Mouse (Mus musculus): Measurements from ENCODE around the gene Klf2.

The Klf2 gene

DNA sequence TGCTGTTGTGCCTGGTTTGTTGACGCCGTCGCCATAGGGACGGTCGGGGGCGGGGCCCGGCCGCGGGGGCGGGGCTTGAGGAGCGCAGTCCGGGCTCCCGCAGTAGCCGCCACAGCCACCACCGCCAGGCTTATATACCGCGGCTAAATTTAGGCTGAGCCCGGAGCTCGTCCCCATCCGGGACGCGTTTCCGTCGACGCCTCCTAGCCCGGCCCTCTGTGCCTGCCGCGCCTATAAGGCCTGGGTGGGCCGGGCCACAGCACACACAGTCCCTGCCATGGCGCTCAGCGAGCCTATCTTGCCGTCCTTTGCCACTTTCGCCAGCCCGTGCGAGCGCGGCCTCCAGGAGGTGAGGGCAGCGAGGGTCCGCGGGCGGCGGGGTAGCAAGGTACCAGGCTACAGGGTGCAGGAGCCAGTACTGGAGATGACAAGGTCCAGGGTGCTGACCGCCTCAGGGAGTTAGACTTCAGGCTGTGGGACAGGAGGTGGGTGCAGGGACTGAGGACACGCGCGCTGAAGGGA is at the start of gene Klf2:
TSS of gene Klf2 (plus strand) at position 233 of the 522 bp plus-strand sequence.
- in situ Hi-C loops (cut with MboI; ENCODE audit: low sequenced_read_pairs): no loop called here

GRCm38 (mm10) chr8:72270606-72271005 is 48.2 kb upstream of the Klf2 start:
- in situ Hi-C loops (cut with MboI; ENCODE audit: low sequenced_read_pairs): no loop called here

- in situ Hi-C loops (cut with MboI; ENCODE audit: low sequenced_read_pairs): no loop called here
Measured at GRCm38 (mm10) chr8:72271051-72271660, 47.7 kb upstream of the Klf2 start.

- in situ Hi-C loops (cut with MboI; ENCODE audit: low sequenced_read_pairs): no loop called here
Measured at GRCm38 (mm10) chr8:72271691-72272090, 47.1 kb upstream of the Klf2 start.

DNA sequence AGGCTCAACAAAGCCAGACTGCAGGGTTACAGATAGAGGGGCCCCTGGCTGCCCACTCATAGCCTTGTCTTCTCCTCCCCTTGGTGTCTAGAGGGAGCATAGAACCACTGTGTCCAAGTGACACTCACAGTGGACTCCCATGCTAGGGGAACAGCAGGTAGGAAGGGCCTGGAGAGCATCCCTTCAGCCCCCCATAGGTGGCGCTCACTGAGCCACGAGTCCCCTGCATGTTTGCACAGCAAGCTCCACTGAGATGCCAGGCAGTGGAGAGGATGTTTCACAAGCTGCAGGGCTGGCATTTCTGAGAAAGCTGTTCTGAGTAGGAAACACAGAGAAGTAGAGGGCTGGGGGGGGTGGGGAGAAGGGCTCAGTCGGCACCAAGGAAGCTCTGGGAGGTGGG is 46.5 kb upstream of the Klf2 start:
- in situ Hi-C loops (cut with MboI; ENCODE audit: low sequenced_read_pairs): no loop called here

DNA sequence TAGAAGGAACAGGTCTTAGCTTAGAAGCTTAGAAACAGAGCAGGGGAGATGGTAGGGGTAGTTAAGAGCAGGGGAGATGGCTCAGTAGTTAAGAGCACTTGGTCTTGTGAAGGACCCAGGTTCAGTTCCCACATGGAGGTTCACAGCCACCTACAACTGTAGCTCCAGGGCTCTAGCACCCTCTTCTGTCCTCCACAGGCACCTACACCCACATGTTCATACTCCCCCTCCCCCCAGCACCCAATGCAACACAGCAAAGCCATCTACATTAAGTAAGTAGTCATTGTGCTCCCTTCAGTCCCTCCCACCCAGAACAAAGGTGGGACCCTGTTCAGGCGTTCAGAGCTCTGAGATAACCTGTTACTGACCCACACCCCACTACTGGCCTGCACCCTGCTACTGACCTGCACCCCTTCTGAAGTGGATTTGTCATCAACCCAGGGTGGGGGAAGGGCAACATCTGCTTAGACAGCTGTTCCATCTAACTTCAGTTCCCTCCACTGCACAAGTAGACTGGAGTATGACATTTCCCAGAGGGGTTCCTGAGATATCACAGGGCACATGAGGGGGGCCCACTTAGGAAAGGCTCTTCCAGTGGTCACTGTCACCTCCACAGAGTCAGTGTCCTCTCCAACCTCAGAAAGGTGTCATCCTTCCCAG is 45.6 kb upstream of the Klf2 start:
- in situ Hi-C loops (cut with MboI; ENCODE audit: low sequenced_read_pairs): no loop called here

- in situ Hi-C loops (cut with MboI; ENCODE audit: low sequenced_read_pairs): no loop called here
Measured at GRCm38 (mm10) chr8:72273807-72274206, 45.0 kb upstream of the Klf2 start.

DNA sequence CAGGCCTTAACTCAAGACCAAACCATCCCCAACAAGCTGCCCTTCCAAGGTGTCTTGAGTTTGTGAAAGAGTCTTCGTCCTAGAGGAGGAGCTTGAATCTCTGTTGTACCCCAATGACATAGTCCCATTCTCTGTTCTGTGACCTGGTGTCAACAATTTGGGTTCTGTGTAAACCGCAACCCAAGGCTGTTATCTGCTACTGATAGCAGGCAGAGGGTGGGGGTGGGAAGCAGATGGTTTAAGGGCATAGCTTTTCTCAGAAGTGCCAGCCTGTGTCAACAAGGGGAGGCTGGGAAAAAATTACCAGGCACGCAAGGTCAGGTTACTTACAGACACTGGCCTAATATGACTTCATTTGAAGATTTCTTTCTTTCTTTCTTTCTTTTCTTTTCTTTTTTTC is 41.6 kb upstream of the Klf2 start:
- in situ Hi-C loops (cut with MboI; ENCODE audit: low sequenced_read_pairs): no loop called here

GRCm38 (mm10) chr8:72279151-72279550 is 39.7 kb upstream of the Klf2 start:
- in situ Hi-C loops (cut with MboI; ENCODE audit: low sequenced_read_pairs): no loop called here

DNA sequence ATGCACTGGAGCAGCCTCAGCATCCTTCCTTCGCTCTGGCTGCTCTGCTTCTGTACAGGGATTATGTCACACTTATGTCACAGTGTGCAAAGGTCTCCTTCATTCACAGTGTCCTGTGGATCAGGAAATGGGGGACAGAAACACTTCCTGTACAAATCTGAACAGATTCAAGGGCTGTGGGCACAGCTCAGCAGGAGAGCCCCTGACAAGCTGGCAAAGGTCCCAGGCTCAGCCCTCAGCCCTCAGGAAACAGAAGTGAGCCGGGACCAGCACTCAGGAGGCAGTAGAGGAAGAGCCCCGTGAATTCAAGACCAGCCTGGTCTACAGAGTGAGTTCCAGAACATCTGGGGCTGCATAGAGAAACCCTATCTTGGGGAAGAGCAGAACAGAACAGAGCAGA is 37.2 kb upstream of the Klf2 start:
- in situ Hi-C loops (cut with MboI; ENCODE audit: low sequenced_read_pairs): no loop called here

DNA sequence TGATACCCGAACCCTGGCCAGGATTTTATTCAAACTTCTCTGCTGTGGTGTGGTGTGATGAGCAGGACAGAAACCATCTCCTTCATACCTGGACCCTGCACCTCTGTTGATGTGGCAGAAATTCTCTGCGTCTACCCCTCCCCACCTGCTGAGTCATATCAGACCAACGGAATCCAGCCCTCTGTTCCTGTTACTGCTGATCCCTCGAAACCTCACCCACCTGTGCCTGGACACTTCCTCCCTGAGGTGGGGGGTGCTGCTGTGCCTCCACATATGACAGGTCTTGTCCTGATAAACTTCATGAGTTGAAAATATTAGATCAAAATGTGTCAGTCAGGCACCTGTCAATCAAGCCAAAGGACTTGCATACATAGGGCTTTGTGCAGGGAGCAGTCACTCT is 33.5 kb upstream of the Klf2 start:
- in situ Hi-C loops (cut with MboI; ENCODE audit: low sequenced_read_pairs): no loop called here

DNA sequence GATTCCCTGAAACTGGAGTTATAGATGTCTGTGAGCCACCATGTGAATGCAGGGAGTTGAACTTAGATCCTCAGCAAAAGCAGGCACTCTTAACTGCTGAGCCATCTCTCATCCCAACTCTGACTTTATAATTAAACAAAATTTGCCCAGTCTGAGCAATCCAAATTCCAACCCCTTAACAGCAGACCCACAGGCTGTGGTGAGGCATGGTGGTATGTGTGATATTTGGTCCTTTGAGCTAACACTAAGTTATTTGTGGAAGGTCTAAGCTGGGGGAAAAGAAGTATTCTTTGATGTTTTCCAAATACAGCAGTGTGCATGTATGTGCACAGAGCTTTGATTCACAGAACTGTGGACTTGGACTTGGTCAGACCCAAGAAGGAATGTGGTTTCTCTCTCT is 29.8 kb upstream of the Klf2 start:
- in situ Hi-C loops (cut with MboI; ENCODE audit: low sequenced_read_pairs): no loop called here

GRCm38 (mm10) chr8:72291104-72291503 is 27.7 kb upstream of the Klf2 start:
- in situ Hi-C loops (cut with MboI; ENCODE audit: low sequenced_read_pairs): no loop called here

DNA sequence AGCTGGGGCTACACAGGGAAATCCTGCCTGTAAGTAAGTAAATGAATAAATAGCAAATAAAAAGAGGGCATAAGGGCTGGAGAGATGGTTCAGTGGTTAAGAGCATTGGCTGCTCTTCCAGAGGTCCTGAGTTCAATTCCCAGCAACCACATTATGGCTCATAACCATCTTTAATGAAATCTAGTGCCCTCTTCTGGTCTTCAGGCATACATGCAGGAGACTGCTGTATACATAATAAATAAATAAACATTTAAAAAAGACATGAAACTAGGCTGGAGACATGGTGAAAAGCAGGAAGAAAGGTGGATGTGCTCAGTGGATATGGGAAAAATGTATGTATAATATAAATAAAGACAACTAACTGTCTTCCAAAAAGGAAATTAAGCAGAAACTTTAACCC is 25.5 kb upstream of the Klf2 start:
- in situ Hi-C loops (cut with MboI; ENCODE audit: low sequenced_read_pairs): no loop called here

GRCm38 (mm10) chr8:72295125-72295524 is 23.7 kb upstream of the Klf2 start:
- in situ Hi-C loops (cut with MboI; ENCODE audit: low sequenced_read_pairs): no loop called here

GRCm38 (mm10) chr8:72295679-72296078 is 23.2 kb upstream of the Klf2 start:
- in situ Hi-C loops (cut with MboI; ENCODE audit: low sequenced_read_pairs): no loop called here

DNA sequence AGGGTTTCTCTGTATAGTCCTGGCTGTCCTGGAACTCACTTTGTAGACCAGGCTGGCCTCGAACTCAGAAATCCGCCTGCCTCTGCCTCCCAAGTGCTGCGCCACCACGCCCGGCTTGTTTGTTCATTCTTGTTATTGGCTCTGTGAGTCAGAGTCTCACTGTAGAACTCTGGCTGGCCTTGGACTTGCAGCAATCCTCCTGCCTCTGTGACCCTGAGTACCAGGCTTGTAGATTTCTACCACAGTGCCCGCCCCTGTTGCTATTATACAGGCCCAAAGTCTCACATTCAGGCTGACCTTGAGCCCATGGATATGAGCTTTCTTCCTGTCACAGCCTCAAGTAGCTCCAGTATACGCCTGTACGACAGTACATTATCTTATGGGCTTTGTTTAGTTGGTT is 22.3 kb upstream of the Klf2 start:
- in situ Hi-C loops (cut with MboI; ENCODE audit: low sequenced_read_pairs): no loop called here

GRCm38 (mm10) chr8:72298928-72299327 is 19.9 kb upstream of the Klf2 start:
- in situ Hi-C loops (cut with MboI; ENCODE audit: low sequenced_read_pairs): no loop called here

- in situ Hi-C loops (cut with MboI; ENCODE audit: low sequenced_read_pairs): no loop called here
Measured at GRCm38 (mm10) chr8:72300654-72301400, 18.0 kb upstream of the Klf2 start.

DNA sequence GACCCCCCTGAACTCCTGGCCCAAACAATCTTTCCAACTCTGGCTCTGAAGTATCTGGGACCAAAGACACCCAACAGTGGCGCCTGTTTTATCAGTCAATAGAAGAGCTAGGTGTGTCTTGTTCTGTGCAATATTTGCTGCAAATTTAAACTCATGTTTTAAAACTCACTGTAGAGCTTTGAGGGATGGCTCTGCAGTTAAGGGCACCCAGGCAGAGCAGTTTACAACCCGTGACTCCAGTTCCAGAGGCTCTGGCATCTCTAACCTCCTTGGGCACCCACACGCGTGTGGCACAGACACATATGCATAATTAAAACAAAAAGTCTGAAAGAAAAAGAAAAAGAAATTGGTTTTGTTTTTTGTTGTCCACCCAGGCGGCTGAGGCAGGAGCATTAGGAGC is 17.3 kb upstream of the Klf2 start:
- in situ Hi-C loops (cut with MboI; ENCODE audit: low sequenced_read_pairs): no loop called here

DNA sequence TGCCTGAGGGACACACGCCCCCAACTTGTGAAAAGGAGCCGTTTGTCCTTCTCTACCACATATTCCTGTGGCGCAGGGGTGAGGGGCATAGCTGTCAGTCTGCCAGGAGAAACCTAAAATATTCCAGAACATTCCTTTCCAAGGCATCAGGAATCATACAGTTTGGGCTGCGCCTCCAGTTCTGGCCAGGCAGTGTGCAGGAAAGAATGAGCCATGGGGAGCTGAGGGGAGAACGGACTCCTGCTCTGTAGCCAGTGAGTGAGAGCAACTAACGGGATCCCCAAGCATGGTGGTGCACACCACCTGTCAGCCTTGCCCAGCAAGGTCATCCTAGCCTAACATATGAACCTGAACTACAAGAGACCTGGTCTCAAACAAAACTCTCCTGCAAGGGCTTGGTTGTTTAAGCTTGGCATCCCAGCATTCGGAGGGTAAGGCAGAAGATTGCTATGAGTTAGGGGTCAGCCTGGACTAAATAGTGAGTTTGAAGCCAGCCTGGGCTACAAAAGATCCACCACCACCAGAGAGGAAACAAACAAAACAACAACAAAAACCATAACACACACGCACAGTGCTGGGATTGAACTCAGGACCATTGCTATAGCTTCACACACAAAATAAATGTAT is 15.7 kb upstream of the Klf2 start:
- in situ Hi-C loops (cut with MboI; ENCODE audit: low sequenced_read_pairs): no loop called here

- in situ Hi-C loops (cut with MboI; ENCODE audit: low sequenced_read_pairs): no loop called here
Measured at GRCm38 (mm10) chr8:72303633-72304032, 15.2 kb upstream of the Klf2 start.

Data from CH12F3 (cell line).